Mouse (Mus musculus) MEL (cell line): ENCODE measurements around the gene Vasn.

Experiments
- CTCF ChIP-seq, 3 experiments: IDR thresholded peaks in 2 of 3; conservative IDR thresholded peaks in 1 of 3; 2 replicates each; pipeline ENCODE4 v1.5.1; 2011 to 2012; ENCODE audit warnings: low read length in 3 of 3, low read depth in 2 of 3, mild to moderate bottlenecking in 2 of 3, improper control_type of control experiment in 1 of 3, inconsistent platforms in 1 of 3, mixed read lengths in 1 of 3, moderate library complexity in 1 of 3; ENCODE audit not compliant: control insufficient read depth in 1 of 3, insufficient read depth in 1 of 3, poor library complexity in 1 of 3, severe bottlenecking in 1 of 3
- E2F4 ChIP-seq: IDR thresholded peaks from 2 replicates; pipeline ENCODE4 v1.6.1; 2011; ENCODE audit warnings: low read depth, low read length, improper control_type of control experiment, borderline replicate concordance
- EP300 ChIP-seq, 2 experiments: IDR thresholded peaks; 2 replicates each; pipeline ENCODE4 v1.6.1; 2011; ENCODE audit warnings: improper control_type of control experiment in 2 of 2, low read length in 2 of 2, low read depth in 1 of 2, mild to moderate bottlenecking in 1 of 2
- ETS1 ChIP-seq: IDR thresholded peaks from 2 replicates; pipeline ENCODE4 v1.6.1; 2012; ENCODE audit warnings: low read depth, mild to moderate bottlenecking, inconsistent platforms, low read length, improper control_type of control experiment, moderate library complexity
- HCFC1 ChIP-seq: IDR thresholded peaks from 2 replicates; pipeline ENCODE4 v1.6.1; 2012; ENCODE audit warnings: low read depth, mild to moderate bottlenecking, inconsistent platforms, low read length, improper control_type of control experiment, moderate library complexity
- MAFK ChIP-seq: IDR thresholded peaks from 2 replicates; pipeline ENCODE4 v1.6.1; 2011; ENCODE audit warnings: low read depth, mild to moderate bottlenecking, low read length, improper control_type of control experiment, borderline replicate concordance
- NRF1 ChIP-seq: IDR thresholded peaks from 2 replicates; pipeline ENCODE4 v1.6.1; 2014; ENCODE audit warnings: low read depth, mild to moderate bottlenecking, inconsistent platforms, low read length, improper control_type of control experiment, moderate library complexity; ENCODE audit not compliant: poor library complexity, insufficient read depth, severe bottlenecking
- POLR2A ChIP-seq, 2 experiments: IDR thresholded peaks; 2 replicates each; pipeline ENCODE4 v1.6.1; 2011 to 2012; ENCODE audit warnings: low read length in 2 of 2, mild to moderate bottlenecking in 2 of 2, control low read depth in 1 of 2, improper control_type of control experiment in 1 of 2, low read depth in 1 of 2, moderate library complexity in 1 of 2; ENCODE audit not compliant: control insufficient read depth in 1 of 2, insufficient read depth in 1 of 2, poor library complexity in 1 of 2
- SMC3 ChIP-seq: IDR thresholded peaks from 2 replicates; pipeline ENCODE4 v1.6.1; 2011; ENCODE audit warnings: low read depth, low read length, improper control_type of control experiment
- USF1 ChIP-seq: IDR thresholded peaks from 2 replicates; pipeline ENCODE4 v1.6.1; 2014; ENCODE audit warnings: low read depth, mild to moderate bottlenecking, inconsistent platforms, low read length, improper control_type of control experiment, moderate library complexity
- ZKSCAN1 ChIP-seq: IDR thresholded peaks from 2 replicates; pipeline ENCODE4 v1.6.1; 2012; ENCODE audit warnings: low read depth, mild to moderate bottlenecking, inconsistent platforms, low read length, improper control_type of control experiment, moderate library complexity

- TF ChIP-seq E2F4, result no peak
- no peak for TF ChIP-seq EP300 (IDR thresholded peaks at IDR 0.05; ENCODE audit: low read depth in 1 of 2, low read length in 2 of 2)
- TF ChIP-seq POLR2A (IDR thresholded peaks at IDR 0.05; ENCODE audit: control insufficient read depth in 1 of 2, insufficient read depth in 1 of 2, low read depth in 1 of 2, low read length in 2 of 2, poor library complexity in 1 of 2), result no peak
- no peak for TF ChIP-seq MAFK
- no peak for TF ChIP-seq ETS1
- TF ChIP-seq CTCF (IDR thresholded peaks at IDR 0.05 in 2 of 3, conservative IDR thresholded peaks at IDR 0.05 in 1 of 3; ENCODE audit: control insufficient read depth in 1 of 3, insufficient read depth in 1 of 3, low read depth in 2 of 3, low read length in 3 of 3, poor library complexity in 1 of 3, severe bottlenecking in 1 of 3), result no peak
- TF ChIP-seq ZKSCAN1, result no peak
- no peak for TF ChIP-seq HCFC1
- TF ChIP-seq NRF1, result no peak
- no peak for TF ChIP-seq USF1
- TF ChIP-seq SMC3, result no peak
These were observed 41.7 kb upstream of the Vasn start for GRCm38 (mm10) chr16:4598041-4598440.
